Mouse (Mus musculus): Measurements from ENCODE around the gene Mad2l2.
A peak's percentile ranks its signal among the peaks of the same experiment; 100 is the strongest.
"Not testable (repeated sequence)": the region's sequence is repeated elsewhere in the genome, so short reads cannot be mapped to it uniquely, and the experiment has no call there.

Gene Mad2l2

GRCm38 (mm10) chr4:148107621-148108291 lies 22.4 kb upstream of the Mad2l2 start:
- DNase-seq (ENCODE audit: inconsistent ontology term) = no peak

GRCm38 (mm10) chr4:148108565-148109100 lies 21.6 kb upstream of the Mad2l2 start:
- no peak for DNase-seq (ENCODE audit: inconsistent ontology term)

GRCm38 (mm10) chr4:148109215-148109614 lies 21.0 kb upstream of the Mad2l2 start:
- DNase-seq (ENCODE audit: inconsistent ontology term) = no peak

- no peak for DNase-seq (ENCODE audit: inconsistent ontology term)
These were observed 17.7 kb upstream of the Mad2l2 start for GRCm38 (mm10) chr4:148112519-148112918.

GRCm38 (mm10) chr4:148114758-148115391 lies 15.3 kb upstream of the Mad2l2 start:
- DNase-seq (ENCODE audit: inconsistent ontology term) = peak; percentile 85

GRCm38 (mm10) chr4:148115467-148115866 lies 14.7 kb upstream of the Mad2l2 start:
- peak; percentile 27 for DNase-seq (ENCODE audit: inconsistent ontology term)

- DNase-seq (ENCODE audit: inconsistent ontology term) = no peak
These were observed 13.5 kb upstream of the Mad2l2 start for GRCm38 (mm10) chr4:148116657-148117056.

- DNase-seq (ENCODE audit: inconsistent ontology term) = no peak
These were observed 12.8 kb upstream of the Mad2l2 start for GRCm38 (mm10) chr4:148117392-148117791.

- DNase-seq (ENCODE audit: inconsistent ontology term) = not testable (repeated sequence)
These were observed 10.6 kb upstream of the Mad2l2 start for GRCm38 (mm10) chr4:148119578-148119977.

GRCm38 (mm10) chr4:148120555-148120954 lies 9.6 kb upstream of the Mad2l2 start:
- DNase-seq (ENCODE audit: inconsistent ontology term) = no peak

GRCm38 (mm10) chr4:148121362-148121761 lies 8.8 kb upstream of the Mad2l2 start:
- DNase-seq (ENCODE audit: inconsistent ontology term) = no peak

GRCm38 (mm10) chr4:148121982-148122693 lies 8.0 kb upstream of the Mad2l2 start:
- no peak for DNase-seq (ENCODE audit: inconsistent ontology term)

- no peak for DNase-seq (ENCODE audit: inconsistent ontology term)
These were observed 7.5 kb upstream of the Mad2l2 start for GRCm38 (mm10) chr4:148122694-148123066.

- no peak for DNase-seq (ENCODE audit: inconsistent ontology term)
These were observed 1.9 kb upstream of the Mad2l2 start for GRCm38 (mm10) chr4:148128241-148128640.

- no peak for DNase-seq (ENCODE audit: inconsistent ontology term)
These were observed 1.5 kb upstream of the Mad2l2 start for GRCm38 (mm10) chr4:148128672-148129071.

GRCm38 (mm10) chr4:148130561-148131413 lies 603 bp downstream of the Mad2l2 start, which contains the start of gene Draxin:
Draxin (minus strand) TSS chr4:148130698.
- DNase-seq (ENCODE audit: inconsistent ontology term) = peak; percentile 52

- no peak for DNase-seq (ENCODE audit: inconsistent ontology term)
These were observed 1.4 kb downstream of the Mad2l2 start for GRCm38 (mm10) chr4:148131497-148132081.

GRCm38 (mm10) chr4:148134988-148135387 lies 4.8 kb downstream of the Mad2l2 start:
- DNase-seq (ENCODE audit: inconsistent ontology term) = no peak

- no peak for DNase-seq (ENCODE audit: inconsistent ontology term)
These were observed 7.3 kb downstream of the Mad2l2 start for GRCm38 (mm10) chr4:148137503-148137902.

- no peak for DNase-seq (ENCODE audit: inconsistent ontology term)
These were observed 9.5 kb downstream of the Mad2l2 start for GRCm38 (mm10) chr4:148139767-148140097.
